Mouse (Mus musculus): ENCODE measurements at regions not wholly inside any gene's neighbourhood (a gene's known extent, or its start where the extent isn't known, plus 50 kb on each side); places are given as distances from the start of the nearest gene placed in this dataset.

GRCm38 (mm10) chr8:11913129-11913900, 73.0 kb downstream of the Tex29 start:
- no peaks in the 10 kb centered on the region for H3K27me3 ChIP-seq (ENCODE audit: control insufficient read depth in 1 of 2, insufficient read depth in 2 of 2, low read length in 2 of 2)
- H3K9ac ChIP-seq (ENCODE audit: control insufficient read depth, low read depth, low read length, poor library complexity, severe bottlenecking), result no peak overlapping the region
- no peak overlapping the region for H3K27ac ChIP-seq (ENCODE audit: control insufficient read depth, low read depth, low read length)
- no peak for DNase-seq (ENCODE audit: low read depth, low spot score)
- H3K36me3 ChIP-seq (ENCODE audit: control insufficient read depth in 1 of 2, insufficient read depth in 2 of 2, low read length in 2 of 2), result no peaks in the 10 kb centered on the region
- H3K79me2 ChIP-seq (ENCODE audit: control insufficient read depth, insufficient read depth, low read length, poor library complexity), result no peaks in the 10 kb centered on the region
- no peak overlapping the region for H3K4me3 ChIP-seq (ENCODE audit: control insufficient read depth in 1 of 2, insufficient read depth in 1 of 2, low read depth in 2 of 2, low read length in 2 of 2)
- H3K9me3 ChIP-seq (replicated peaks; ENCODE audit: insufficient read depth, low read length), result no peaks in the 10 kb centered on the region
- no peak for TF ChIP-seq ZKSCAN1 (IDR thresholded peaks at IDR 0.05; ENCODE audit: low read depth, low read length)
- no peak for TF ChIP-seq CHD2 (IDR thresholded peaks at IDR 0.05; ENCODE audit: low read length)
- TF ChIP-seq ZNF384 (IDR thresholded peaks at IDR 0.05; ENCODE audit: low read depth, low read length), result no peak
- no peak for TF ChIP-seq TAL1 (IDR thresholded peaks at IDR 0.05; ENCODE audit: low read length)
- no peak for TF ChIP-seq MXI1 (IDR thresholded peaks at IDR 0.05; ENCODE audit: low read depth, low read length)
- H3K4me1 ChIP-seq (ENCODE audit: control insufficient read depth in 1 of 2, insufficient read depth in 2 of 2, low read length in 2 of 2), result no peaks in the 10 kb centered on the region

- no peak overlapping the region for H3K9ac ChIP-seq (ENCODE audit: control insufficient read depth, low read depth, low read length, poor library complexity, severe bottlenecking)
- no peak for TF ChIP-seq SIN3A (IDR thresholded peaks at IDR 0.05; ENCODE audit: low read length)
- no peak for TF ChIP-seq NELFE (IDR thresholded peaks at IDR 0.05; ENCODE audit: low read depth, low read length)
- no peak for TF ChIP-seq TAL1 (IDR thresholded peaks at IDR 0.05; ENCODE audit: low read length)
- no peak for TF ChIP-seq NRF1 (IDR thresholded peaks at IDR 0.05; ENCODE audit: insufficient read depth, low read depth, low read length, poor library complexity, severe bottlenecking)
- no peak for TF ChIP-seq RCOR1 (IDR thresholded peaks at IDR 0.05; ENCODE audit: low read depth, low read length)
- no peak for TF ChIP-seq MAFK (IDR thresholded peaks at IDR 0.05; ENCODE audit: borderline replicate concordance, low read depth, low read length)
- TF ChIP-seq CTCF (IDR thresholded peaks at IDR 0.05 in 2 of 3, conservative IDR thresholded peaks at IDR 0.05 in 1 of 3; ENCODE audit: control insufficient read depth in 1 of 3, insufficient read depth in 1 of 3, low read depth in 2 of 3, low read length in 3 of 3, poor library complexity in 1 of 3, severe bottlenecking in 1 of 3), result no peak
- TF ChIP-seq POLR2A (IDR thresholded peaks at IDR 0.05; ENCODE audit: control insufficient read depth in 1 of 2, insufficient read depth in 1 of 2, low read depth in 1 of 2, low read length in 2 of 2, poor library complexity in 1 of 2), result no peak
- no peak for TF ChIP-seq GABPA (IDR thresholded peaks at IDR 0.05; ENCODE audit: low read depth, low read length)
- TF ChIP-seq MYC (IDR thresholded peaks at IDR 0.05; ENCODE audit: low read depth, low read length), result no peak
- H3K79me2 ChIP-seq (ENCODE audit: control insufficient read depth, insufficient read depth, low read length, poor library complexity), result no peaks in the 10 kb centered on the region
- no peaks in the 10 kb centered on the region for H3K9me3 ChIP-seq (replicated peaks; ENCODE audit: insufficient read depth, low read length)
- no peak for DNase-seq (ENCODE audit: low read depth, low spot score)
- H3K4me1 ChIP-seq (ENCODE audit: control insufficient read depth in 1 of 2, insufficient read depth in 2 of 2, low read length in 2 of 2), result no peaks in the 10 kb centered on the region
- H3K36me3 ChIP-seq (ENCODE audit: control insufficient read depth in 1 of 2, insufficient read depth in 2 of 2, low read length in 2 of 2), result no peaks in the 10 kb centered on the region
- no peak overlapping the region for H3K27ac ChIP-seq (ENCODE audit: control insufficient read depth, low read depth, low read length)
- no peaks in the 10 kb centered on the region for H3K27me3 ChIP-seq (ENCODE audit: control insufficient read depth in 1 of 2, insufficient read depth in 2 of 2, low read length in 2 of 2)
- no peak overlapping the region for H3K4me3 ChIP-seq (ENCODE audit: control insufficient read depth in 1 of 2, insufficient read depth in 1 of 2, low read depth in 2 of 2, low read length in 2 of 2)
These were observed 73.9 kb downstream of the Tex29 start for GRCm38 (mm10) chr8:11914131-11914530.

All from MEL (cell line).